ENCODE assay signal across 13 mouse cellular contexts in genomic region chr4:151194715-151195097, GRCm38 (mm10).
DNase-seq lines count a peak whose midpoint lies in the region; ATAC-seq and TF ChIP-seq lines count a peak whose summit lies in the region.
"Had no signal": no experiment of that assay in that cellular context is flagged by ENCODE, and none has a peak within 500 bp of the region (broad histone marks: within the 10 kb centered on the region; RNA-seq: fewer than 3 reads in every experiment).

No protein-coding gene starts in this region.

- H3K36me3 ChIP-seq in hindbrain, postnatal 0 days (ENCODE audit: insufficient read depth, low read length), result no peaks in the 10 kb centered on the region
- H3K36me3 ChIP-seq: limb, embryonic 12.5 days had no signal

- no peak overlapping the region for H3K4me2 ChIP-seq in hindbrain, postnatal 0 days (ENCODE audit: low read depth, low read length)
- H3K4me2 ChIP-seq: limb, embryonic 12.5 days; lung, embryonic 14.5 days had no signal

- H3K4me1 ChIP-seq in cerebellum, adult 2 months (ENCODE audit: control insufficient read depth, insufficient read depth, low read length), result peaks cover 5% of the 10 kb centered on the region; the same call in 1 of the 2 replicates
- H3K4me1 ChIP-seq in hindbrain, postnatal 0 days (ENCODE audit: insufficient read depth, low read length), result 0 out of 2 replicates have a peak, but pooled peaks cover 6% of the 10 kb centered on the region

- 9% methylated on average over 4 of the region's 4 CpGs for WGBS in cerebellum, adult 2 months
- 31% methylated on average over 4 of the region's 4 CpGs for WGBS in hindbrain, postnatal 0 days

- DNase-seq in cerebellum, adult 2 months, result peak; percentile 35 to 63
- DNase-seq in cerebellum, adult 11-12 months, result no peak
- DNase-seq in retina, postnatal 1 day, result peak; percentile 13
- DNase-seq in retina, embryonic 14.5 days (ENCODE audit: low spot score), result no peak
- DNase-seq in hindbrain, postnatal 0 days (ENCODE audit: low spot score), result no peak
- no peak for DNase-seq in spleen, postnatal 10 days (ENCODE audit: low spot score in 2 of 2)
- DNase-seq in urinary bladder, postnatal 14 days (ENCODE audit: low spot score), result no peak
- DNase-seq in ovary, postnatal 14 days (ENCODE audit: low spot score), result no peak
- DNase-seq: cerebellum, postnatal 10 days; kidney, postnatal 14 days; lung, embryonic 14.5 days; spleen, adult 18-20 months had no signal

- ATAC-seq in hindbrain, postnatal 0 days, result peak; percentile 49; the same call in 1 of the 2 replicates

- no peaks in the 10 kb centered on the region for H3K27me3 ChIP-seq in cerebellum, adult 2 months (ENCODE audit: control insufficient read depth, insufficient read depth, low read length)
- H3K27me3 ChIP-seq in hindbrain, postnatal 0 days (ENCODE audit: insufficient read depth, low read length), result no peaks in the 10 kb centered on the region

- H3K9me3 ChIP-seq in hindbrain, postnatal 0 days (ENCODE audit: low read length), result no peaks in the 10 kb centered on the region
- H3K9me3 ChIP-seq: limb, embryonic 12.5 days had no signal

- no peak for TF ChIP-seq CTCF in cerebellum, adult 2 months (IDR thresholded peaks at IDR 0.05; ENCODE audit: borderline replicate concordance, insufficient read depth, low read depth, low read length)
- no peak for TF ChIP-seq CTCF in hindbrain, postnatal 0 days (IDR thresholded peaks at IDR 0.05; ENCODE audit: low read depth)

- no peak overlapping the region for H3K27ac ChIP-seq in cerebellum, adult 2 months (ENCODE audit: insufficient read depth, low read length)
- H3K27ac ChIP-seq in hindbrain, postnatal 0 days, result peak overlapping the region; percentile 21; the same call in 1 of the 2 replicates
- H3K27ac ChIP-seq: limb, embryonic 12.5 days had no signal

- H3K9ac ChIP-seq in hindbrain, postnatal 0 days (replicated peaks; ENCODE audit: low read length), result no peak overlapping the region
- H3K9ac ChIP-seq: lung, embryonic 14.5 days had no signal

- no peak overlapping the region for H3K4me3 ChIP-seq in cerebellum, adult 2 months (replicated peaks; ENCODE audit: insufficient read depth, low read depth, low read length)
- H3K4me3 ChIP-seq in hindbrain, postnatal 0 days (ENCODE audit: low read length), result no peak overlapping the region
- H3K4me3 ChIP-seq: limb, embryonic 12.5 days had no signal

- no peak for TF ChIP-seq POLR2A in cerebellum, adult 2 months (IDR thresholded peaks at IDR 0.05; ENCODE audit: borderline replicate concordance, insufficient read depth, low read length)

Comparison
In these comparisons a context has a peak if more than half of its experiments do, and no peak if none do; other contexts are left out.
1. DNase-seq: peak in cerebellum, adult 2 months (2 of 2) and retina, postnatal 1 day (single experiment); none in cerebellum, adult 11-12 months (single experiment), retina, embryonic 14.5 days (single experiment), hindbrain, postnatal 0 days (single experiment), spleen, postnatal 10 days (0 of 2), urinary bladder, postnatal 14 days (single experiment) and ovary, postnatal 14 days (single experiment).